Mouse (Mus musculus) CH12F3 (cell line): ENCODE measurements around the gene Timd4.

Source experiments
- in situ Hi-C: fragments of 300-500 bp; cut with MboI; formaldehyde crosslinking; loops from 2 replicates; pipeline ENCODE4 v1.14.3; 2020; ENCODE audit warnings: low sequenced_read_pairs

The Timd4 gene

DNA sequence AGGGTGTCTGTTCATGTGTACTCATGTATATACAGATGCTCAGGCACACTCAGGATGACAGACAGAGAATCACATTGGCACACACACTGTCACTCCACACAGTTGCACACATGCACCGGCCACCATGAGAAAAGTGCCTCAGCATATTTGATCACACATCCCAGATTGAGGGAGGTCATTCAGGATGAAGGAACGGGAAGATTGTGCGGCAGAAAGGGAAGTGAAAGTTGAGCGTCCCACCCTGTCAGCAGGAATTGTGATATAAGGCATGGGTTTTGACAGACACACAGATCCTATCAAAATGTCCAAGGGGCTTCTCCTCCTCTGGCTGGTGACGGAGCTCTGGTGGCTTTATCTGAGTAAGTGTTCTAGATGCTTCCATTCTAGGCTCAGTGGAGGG, at the start of gene Timd4:
TSS of gene Timd4 (plus strand) at position 290 of the 400 bp plus-strand sequence.
- in situ Hi-C loops = no loop called here

DNA sequence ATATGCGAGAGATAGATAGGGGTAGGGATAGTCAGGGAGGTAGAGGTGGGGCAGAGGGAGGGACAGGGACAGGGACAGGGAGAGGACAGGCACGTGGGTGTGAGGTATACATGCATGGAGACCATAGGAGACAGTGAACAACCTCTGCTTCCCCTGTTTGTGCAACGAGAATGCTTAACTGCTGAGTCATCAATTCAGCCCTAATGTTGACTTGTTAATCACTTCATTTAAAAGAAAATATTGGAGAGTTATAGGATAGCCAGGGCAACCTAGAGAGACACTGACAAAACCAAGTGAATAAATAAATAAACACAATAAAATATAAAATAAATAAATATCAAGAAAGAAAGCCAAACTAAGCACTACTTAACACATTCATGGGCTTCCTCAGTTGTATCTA, 33.7 kb upstream of the Timd4 start:
- in situ Hi-C loops = no loop called here

DNA sequence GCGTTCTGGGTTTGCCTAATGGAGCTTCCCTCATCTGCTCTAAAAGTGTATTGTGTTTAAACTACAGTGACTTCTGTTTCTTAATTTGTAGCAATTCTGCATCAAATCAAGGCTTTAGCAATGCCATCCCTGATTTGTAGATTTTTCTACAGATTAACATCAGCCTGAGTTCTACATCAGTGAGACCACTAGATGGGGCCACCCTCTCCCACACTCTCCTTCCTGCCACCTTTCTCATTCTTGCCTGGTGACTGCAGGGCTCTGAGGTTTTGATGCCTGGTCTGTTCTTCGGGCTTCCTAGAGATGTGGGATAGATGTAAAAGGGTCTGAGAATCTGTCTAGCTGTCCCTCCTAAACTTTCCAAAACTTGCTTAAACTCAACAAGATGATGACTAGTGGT, 30.8 kb upstream of the Timd4 start:
- in situ Hi-C loops = no loop called here

DNA sequence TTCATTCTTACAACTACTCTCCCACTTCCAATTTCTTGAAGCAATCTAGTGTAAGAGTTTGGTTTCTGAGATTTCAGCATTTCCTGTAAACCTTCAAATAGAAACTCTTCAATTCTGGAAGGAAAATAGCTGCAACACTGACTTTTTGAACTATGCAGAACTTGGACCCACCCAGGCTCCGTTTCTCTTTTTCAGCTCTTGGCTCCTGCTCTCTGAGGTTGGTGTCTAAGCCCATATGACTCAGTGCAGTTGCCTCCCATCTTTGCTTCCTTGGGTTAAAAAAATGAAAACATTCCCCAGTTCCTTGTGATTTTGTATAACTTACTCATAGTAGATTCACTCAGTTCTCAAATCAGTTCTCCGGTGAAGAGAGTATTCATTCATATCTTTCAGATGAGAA, 6.2 kb upstream of the Timd4 start:
- in situ Hi-C loops = no loop called here

DNA sequence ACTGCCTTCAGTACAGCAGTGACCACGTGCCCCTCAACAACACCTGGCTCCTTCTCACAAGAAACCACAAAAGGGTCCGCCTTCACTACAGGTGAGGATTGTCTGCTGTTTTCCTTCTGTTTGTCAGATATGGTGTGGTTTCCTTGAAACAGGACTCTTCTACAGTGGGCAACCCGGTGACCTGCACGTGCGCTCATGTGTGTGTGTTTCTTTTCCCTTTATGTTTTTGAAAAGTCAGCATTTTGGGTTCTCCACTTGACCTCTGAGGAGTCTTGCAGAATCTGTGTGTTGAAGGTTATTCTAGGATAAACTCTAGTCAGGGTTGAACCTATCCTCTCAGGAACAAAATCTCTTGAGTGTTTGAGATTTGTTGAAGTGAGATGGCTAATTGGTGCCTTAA, 7.1 kb downstream of the Timd4 start:
- in situ Hi-C loops = no loop called here

DNA sequence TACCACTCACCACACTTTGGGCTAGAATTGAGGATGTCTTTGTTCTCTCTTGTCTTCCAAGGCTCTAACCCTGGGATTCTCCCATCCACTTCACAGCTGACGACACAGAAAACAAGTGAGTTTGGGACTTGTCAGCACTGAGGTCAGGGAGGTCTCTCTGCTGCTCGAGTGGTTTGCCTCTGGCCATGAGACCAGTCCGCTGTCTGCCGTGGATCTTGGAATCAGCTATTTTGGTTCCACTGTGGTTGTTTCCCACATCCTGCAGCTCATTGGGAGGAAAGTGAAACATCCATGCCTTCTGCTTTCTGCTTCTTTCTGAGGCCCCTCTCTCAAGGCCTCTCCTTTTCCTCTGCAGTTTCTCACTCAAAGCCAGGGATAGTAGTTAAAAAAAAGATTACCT, 9.3 kb downstream of the Timd4 start:
- in situ Hi-C loops = no loop called here

DNA sequence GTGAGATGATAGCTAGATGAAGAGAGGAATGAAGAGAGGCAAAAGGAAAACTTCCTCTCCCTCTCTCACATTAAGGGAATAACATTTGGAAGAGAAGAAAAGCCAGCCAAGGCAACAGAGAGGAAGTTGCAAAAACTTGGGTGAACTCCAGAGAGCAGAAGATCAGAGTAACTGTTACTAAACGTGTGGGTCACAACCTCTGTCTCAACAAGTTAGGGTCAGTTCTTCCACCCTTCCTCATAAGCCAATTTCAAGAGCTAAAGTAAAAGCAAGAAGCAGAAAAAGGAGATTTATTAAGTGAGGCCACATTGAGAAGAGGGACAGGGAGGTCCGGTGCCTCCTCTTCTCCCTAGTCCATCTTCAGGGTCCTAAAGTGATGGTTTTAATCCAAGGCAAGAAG, 19.7 kb downstream of the Timd4 start:
- in situ Hi-C loops = no loop called here

DNA sequence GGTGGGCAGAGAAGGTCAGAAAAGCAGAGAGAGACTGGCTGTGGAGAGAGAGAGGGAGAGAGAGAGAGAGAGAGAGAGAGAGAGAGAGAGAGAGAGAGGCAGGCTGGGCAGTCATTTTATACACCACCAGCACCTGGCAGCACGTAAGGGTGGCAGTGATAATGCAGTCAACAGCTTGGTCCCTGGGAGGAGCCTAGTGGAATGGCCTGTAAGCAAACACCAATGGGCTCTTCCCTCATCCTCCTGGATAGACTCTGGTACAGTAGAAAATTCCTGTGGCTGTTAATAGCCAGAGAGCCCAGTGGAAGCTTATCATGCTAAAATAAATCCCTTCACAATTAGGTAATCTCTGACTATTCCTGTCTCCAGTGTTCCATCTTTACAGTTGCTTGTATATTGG, 24.5 kb downstream of the Timd4 start:
- in situ Hi-C loops = no loop called here

DNA sequence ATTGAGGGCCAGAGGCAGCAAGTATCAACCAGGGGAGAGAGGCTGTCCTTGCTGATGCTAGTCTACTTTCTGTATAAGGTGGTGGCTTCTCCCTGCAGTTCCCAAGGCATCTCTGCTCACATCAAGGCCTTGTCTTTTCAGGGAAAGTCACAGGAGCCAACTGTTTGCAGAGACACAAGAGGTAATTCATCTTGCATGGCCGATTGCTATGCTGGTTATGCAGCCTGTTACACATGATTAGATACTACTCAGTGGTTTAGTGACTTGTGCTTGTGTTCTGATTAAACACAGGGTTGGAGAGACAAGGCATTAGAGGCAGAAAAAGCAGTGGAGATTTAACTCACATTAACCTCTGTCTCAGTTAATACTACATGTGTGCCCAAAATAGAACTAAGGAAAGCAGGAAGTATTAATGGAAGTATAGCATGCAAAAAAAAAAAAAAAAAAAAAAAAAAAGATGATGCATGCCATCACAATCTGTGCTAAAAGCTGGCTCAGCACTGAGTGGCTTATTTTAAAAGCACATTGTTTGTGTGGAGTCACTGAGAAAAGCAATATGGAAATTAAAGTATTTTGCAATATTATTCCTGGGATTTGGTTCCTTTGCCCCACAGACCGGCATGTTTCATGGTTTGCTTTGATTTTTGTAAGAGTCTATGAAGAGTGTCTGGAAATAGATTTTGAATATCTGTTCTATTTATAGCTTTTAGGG, 31.6 kb downstream of the Timd4 start:
- in situ Hi-C loops = no loop called here

DNA sequence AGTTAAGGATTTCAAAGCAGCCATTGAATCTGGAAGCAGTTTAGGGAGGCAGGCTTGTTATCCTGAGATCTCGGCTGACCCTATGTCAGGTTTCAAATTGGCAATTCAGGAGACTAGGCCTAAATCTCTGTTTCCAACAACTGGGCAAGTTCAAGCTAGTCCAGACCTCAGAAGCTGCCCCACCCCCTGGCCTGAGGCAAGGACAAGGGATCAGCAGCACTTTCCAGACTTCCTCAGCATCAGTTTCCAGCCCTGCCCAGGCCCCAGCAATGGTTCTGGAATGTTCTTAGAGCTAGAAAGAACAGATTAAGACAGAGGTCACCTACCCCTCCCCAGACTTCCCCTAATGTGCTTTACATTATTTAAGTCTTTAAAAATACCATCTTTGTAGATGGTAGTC, 36.1 kb downstream of the Timd4 start:
- in situ Hi-C loops = no loop called here

DNA sequence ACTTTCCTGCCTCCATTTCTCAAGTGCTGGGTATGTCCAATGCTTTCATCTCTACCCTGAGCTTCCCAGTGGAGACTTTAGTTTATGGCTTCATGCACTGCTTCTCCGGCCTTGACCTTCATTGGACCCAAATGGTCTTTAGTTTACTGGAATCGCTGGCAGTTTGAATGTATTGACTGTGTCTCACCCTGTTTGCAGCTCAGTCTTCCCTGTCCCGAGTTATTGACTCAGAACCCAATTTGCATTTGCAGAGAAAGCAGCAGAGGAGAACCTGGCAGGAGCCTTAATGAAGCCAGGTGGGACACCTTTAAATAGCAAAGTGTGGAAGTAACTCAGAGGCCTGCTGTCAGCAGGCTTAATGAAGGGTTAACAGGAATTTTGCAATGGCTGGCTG, 37.2 kb downstream of the Timd4 start:
- in situ Hi-C loops = no loop called here

DNA sequence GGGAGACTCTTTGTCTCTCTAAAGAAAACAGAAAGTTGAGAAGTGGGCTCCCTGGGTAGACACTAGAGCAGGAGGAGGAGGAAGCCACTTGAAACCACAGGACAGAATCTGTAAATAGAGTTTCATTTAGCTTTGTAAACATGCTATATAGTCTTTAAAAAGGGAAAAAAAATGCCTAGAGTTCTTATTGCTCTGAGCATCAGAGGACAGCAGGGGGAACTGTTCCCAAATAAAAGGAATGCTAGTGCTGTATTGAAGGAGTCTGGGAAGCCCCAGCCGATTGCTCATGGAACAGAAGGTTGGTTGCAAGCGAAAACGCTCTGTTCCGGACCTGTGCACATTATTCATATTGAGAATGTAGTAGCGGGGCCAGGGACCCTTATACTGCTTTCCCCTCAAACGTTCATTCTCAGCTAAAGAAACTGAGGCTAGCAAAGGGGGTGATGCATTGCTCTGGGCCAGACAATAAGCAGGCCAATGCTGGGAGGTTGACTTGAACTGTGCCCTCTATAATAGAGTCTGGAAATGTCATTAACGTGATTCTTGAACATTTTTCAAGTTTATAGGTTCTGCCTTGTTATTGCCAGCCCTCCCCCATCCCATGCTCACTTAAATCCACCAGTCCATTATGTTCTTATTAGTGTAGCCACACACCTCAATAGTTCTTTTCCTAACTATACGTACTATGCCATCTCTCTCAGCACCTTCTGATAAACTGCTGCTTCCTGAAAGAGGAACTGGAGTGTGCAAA, 37.8 kb downstream of the Timd4 start:
- in situ Hi-C loops = no loop called here

DNA sequence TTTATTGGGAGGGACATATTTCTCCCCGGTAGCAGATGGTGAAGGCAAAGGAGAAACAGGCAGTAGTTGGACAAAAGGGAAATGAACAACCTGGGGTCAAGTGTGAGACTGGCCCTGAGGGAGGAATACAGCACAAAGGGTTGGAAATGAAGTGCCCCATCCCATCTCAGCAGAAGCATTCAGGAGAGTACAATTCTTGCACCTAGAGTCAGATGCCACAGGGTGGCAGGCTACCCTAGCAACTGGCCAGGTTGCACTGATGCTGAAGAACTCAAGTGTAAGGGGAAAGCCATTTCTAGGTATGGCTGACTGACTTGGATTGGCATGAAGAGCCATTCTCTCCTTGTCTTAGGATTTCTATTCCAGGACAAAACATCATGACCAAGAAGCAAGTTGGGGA, 54.2 kb downstream of the Timd4 start:
- in situ Hi-C loops = no loop called here

DNA sequence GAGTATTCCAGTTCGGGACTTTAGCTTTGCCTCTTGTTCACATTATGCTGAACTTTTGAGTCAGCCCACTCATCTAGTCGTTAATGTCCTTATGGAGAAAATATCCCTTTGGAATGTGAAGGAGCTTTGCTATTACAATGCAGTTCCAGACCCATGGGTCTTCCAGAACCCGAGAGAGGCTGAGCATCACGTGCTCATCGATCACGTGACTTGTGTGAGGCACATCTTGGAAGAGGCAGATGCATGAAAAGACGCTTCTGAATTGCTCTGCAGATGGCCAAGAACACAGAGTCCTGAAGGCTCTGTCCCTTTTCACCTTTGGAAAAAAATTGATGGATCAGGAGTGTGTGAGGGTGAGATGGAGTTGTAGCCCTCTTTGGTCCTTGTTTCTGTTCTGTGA, 58.0 kb downstream of the Timd4 start:
- in situ Hi-C loops = no loop called here

DNA sequence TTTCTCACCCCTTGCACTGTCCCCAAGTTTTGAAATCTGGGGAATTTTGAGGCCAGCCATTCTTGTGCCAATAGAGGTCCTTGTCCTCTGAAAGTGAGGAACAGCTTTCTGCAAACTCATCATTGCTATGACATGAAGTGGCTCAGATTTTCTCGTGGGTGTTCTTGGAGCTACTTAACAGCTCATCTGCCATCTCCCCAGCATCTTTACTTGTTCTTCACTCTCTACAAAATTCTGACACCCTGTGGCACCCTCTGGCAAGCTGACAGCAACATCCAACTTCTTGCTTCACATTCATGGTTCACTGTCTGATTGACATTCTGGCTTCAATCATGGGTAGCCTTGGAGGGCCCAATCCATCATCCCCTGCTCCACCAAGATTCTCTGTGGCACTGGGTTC, 65.2 kb downstream of the Timd4 start:
- in situ Hi-C loops = no loop called here

DNA sequence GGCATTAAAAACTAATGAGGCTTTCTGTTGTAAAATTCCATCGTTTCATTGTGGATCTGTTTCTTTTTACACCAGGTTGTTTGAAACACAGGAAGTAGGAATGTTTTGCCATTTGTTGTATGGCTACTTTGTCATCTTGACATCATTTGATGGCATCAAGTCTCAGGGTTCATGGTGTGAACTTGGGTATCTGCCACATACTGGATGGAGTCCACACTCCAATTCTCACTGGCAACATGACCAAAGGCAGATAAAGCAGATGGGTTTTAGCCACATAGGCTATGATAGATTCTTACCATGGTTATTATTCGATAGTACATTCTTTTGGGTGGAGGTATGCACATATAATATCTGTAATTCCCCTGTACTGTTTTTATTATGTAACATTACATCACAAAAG, 71.9 kb downstream of the Timd4 start:
- in situ Hi-C loops = no loop called here

DNA sequence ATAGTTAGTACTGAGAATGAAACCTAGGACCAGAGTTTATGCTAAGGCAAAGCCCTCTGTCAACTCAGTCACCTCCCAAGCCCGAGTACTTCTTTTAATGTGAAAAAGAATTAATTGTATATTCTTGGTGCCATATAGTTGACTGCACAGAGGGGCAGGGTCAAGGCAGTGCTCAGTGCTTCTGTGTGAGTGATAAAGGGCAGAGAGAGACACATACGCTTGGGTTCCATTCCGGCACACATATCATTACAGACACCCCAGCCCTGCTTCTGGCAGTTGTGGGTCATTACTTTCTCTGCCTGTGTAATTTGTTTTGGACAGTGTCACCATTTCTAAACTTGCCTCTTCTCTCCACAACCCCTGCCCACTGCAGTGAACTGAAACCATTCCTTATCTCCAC, 78.5 kb downstream of the Timd4 start:
- in situ Hi-C loops = no loop called here
